Mouse (Mus musculus): ENCODE data around the gene Rgs17.

The Rgs17 gene

GRCm38 (mm10) chr10:5922294-5922828 is at the start of gene Rgs17:
Rgs17 (minus strand) TSS chr10:5922400.
- DNase-seq (ENCODE audit: low read depth, low spot score), result peak; percentile 82

GRCm38 (mm10) chr10:5967655-5968054 is 45.5 kb upstream of the Rgs17 start:
- no peak for DNase-seq (ENCODE audit: low read depth, low spot score)

GRCm38 (mm10) chr10:5953787-5954186 is 31.6 kb upstream of the Rgs17 start:
- DNase-seq (ENCODE audit: low read depth, low spot score), result peak; percentile 1

- no peak for DNase-seq (ENCODE audit: low read depth, low spot score)
These were observed 2.1 kb upstream of the Rgs17 start for GRCm38 (mm10) chr10:5924261-5924660.

- peak; percentile 12 for DNase-seq (ENCODE audit: low read depth, low spot score)
These were observed 896 bp upstream of the Rgs17 start for GRCm38 (mm10) chr10:5923096-5923495.

- DNase-seq (ENCODE audit: low read depth, low spot score), result no peak
These were observed 429 bp downstream of the Rgs17 start for GRCm38 (mm10) chr10:5921771-5922170.

GRCm38 (mm10) chr10:5921031-5921551 is 1.1 kb downstream of the Rgs17 start:
- DNase-seq (ENCODE audit: low read depth, low spot score), result peak; percentile 11

GRCm38 (mm10) chr10:5904399-5904798 is 17.8 kb downstream of the Rgs17 start:
- no peak for DNase-seq (ENCODE audit: low read depth, low spot score)

- no peak for DNase-seq (ENCODE audit: low read depth, low spot score)
These were observed 20.4 kb downstream of the Rgs17 start for GRCm38 (mm10) chr10:5901777-5902176.

- DNase-seq (ENCODE audit: low read depth, low spot score), result no peak
These were observed 21.5 kb downstream of the Rgs17 start for GRCm38 (mm10) chr10:5900731-5901130.

GRCm38 (mm10) chr10:5877106-5877505 is 45.1 kb downstream of the Rgs17 start:
- DNase-seq (ENCODE audit: low read depth, low spot score), result no peak

GRCm38 (mm10) chr10:5871081-5871480 is 51.1 kb downstream of the Rgs17 start:
- peak; percentile 45 for DNase-seq (ENCODE audit: low read depth, low spot score)

- no peak for DNase-seq (ENCODE audit: low read depth, low spot score)
These were observed 54.1 kb downstream of the Rgs17 start for GRCm38 (mm10) chr10:5867981-5868552.

- no peak for DNase-seq (ENCODE audit: low read depth, low spot score)
These were observed 56.2 kb downstream of the Rgs17 start for GRCm38 (mm10) chr10:5865996-5866395.

- no peak for DNase-seq (ENCODE audit: low read depth, low spot score)
These were observed 59.5 kb downstream of the Rgs17 start for GRCm38 (mm10) chr10:5862669-5863068.

GRCm38 (mm10) chr10:5860849-5861248 is 61.4 kb downstream of the Rgs17 start:
- DNase-seq (ENCODE audit: low read depth, low spot score), result peak; percentile 10

GRCm38 (mm10) chr10:5859729-5860128 is 62.5 kb downstream of the Rgs17 start:
- no peak for DNase-seq (ENCODE audit: low read depth, low spot score)

GRCm38 (mm10) chr10:5857996-5858549 is 64.1 kb downstream of the Rgs17 start:
- peak; percentile 17 for DNase-seq (ENCODE audit: low read depth, low spot score)

- DNase-seq (ENCODE audit: low read depth, low spot score), result no peak
These were observed 68.8 kb downstream of the Rgs17 start for GRCm38 (mm10) chr10:5853290-5853868.

GRCm38 (mm10) chr10:5846939-5847338 is 75.3 kb downstream of the Rgs17 start:
- DNase-seq (ENCODE audit: low read depth, low spot score), result no peak

- peak; percentile 66 for DNase-seq (ENCODE audit: low read depth, low spot score)
These were observed 80.8 kb downstream of the Rgs17 start for GRCm38 (mm10) chr10:5841369-5841768.

GRCm38 (mm10) chr10:5826336-5827025 is 95.7 kb downstream of the Rgs17 start:
- DNase-seq (ENCODE audit: low read depth, low spot score), result no peak

All from mesoderm, embryonic 11.5 days (tissue).